Mouse (Mus musculus): ENCODE measurements around the gene Ankfn1. TPM values are rescaled to one million over a fixed set of nuclear protein-coding genes. Genes with fewer than 3 reads are reported as not detected.

The Ankfn1 gene
- polyA plus RNA-seq, 3 experiments from 2014 or later, result not detected

DNA sequence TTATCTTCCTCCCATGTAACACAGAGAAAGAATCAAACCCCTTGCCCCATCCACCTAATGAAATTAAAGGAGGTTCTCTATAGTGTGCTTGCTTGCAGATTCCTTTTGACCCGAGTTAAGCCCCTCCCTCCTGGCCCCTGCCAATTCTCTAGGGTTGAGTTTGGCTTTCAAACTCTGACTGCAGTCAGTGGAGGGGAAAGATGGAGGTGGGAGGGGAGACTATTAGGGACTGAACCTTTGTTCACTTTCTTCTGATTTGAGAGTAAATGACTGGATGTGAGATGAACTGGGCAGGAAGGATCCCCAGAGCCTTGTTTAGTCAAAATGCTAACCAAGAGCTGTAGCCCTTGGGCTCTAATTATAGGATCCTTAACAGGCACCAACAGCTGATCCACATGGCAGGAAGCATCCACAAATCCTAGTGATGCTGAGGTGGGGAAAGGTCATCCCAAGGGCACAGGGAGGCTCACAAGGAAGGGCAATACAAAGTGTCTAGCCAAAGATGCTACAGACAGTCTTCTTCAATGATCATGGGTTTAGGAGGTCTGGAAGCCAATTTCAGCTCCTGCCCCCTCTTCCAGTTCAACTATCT lies 103.4 kb downstream of the Ankfn1 start:
- no peak for ATAC-seq

GRCm38 (mm10) chr11:89672510-89673085 lies 104.9 kb downstream of the Ankfn1 start:
- ATAC-seq, result no peak

- no peak for ATAC-seq
Measured at GRCm38 (mm10) chr11:89665170-89665880, 112.1 kb downstream of the Ankfn1 start.

DNA sequence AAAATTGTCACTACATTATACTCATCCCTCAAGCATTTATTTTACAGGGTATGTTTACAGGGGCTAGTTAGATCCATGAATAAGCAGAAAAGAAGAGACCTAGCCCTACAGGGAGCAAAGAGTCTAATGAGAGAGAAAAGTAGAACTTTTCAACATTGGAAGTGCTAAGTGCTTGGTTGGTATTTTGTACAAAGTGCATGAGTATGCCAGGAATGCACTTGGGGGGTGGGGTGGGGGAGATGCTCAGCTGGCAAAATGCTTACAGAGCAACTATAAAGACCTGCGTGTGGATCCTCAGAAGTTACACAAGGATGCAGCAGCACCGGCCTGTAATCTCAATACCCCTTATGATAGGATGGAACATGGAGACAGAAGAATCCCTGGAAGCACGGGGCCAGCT lies 118.4 kb downstream of the Ankfn1 start:
- no peak for ATAC-seq

- no peak for ATAC-seq
Measured at GRCm38 (mm10) chr11:89656556-89656955, 120.9 kb downstream of the Ankfn1 start.

DNA sequence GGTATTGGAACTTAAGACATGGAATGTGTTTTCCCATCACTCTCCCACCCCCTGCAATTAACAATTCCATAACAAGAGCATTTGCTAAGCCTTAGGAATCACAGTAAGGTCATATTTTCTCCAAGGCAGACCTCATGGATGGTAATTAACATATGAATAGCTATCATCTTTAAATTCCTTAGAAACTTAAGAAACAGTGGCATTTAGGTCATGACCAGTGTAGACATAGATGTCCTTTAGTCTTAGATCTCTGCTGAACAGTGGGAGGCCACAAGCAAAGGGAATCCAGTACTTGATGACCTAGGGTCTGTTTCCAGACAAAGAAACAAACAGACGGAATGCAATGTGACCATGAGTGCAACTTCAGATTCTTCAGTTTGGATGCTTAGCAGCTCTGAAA lies 141.7 kb downstream of the Ankfn1 start:
- no peak for ATAC-seq

DNA sequence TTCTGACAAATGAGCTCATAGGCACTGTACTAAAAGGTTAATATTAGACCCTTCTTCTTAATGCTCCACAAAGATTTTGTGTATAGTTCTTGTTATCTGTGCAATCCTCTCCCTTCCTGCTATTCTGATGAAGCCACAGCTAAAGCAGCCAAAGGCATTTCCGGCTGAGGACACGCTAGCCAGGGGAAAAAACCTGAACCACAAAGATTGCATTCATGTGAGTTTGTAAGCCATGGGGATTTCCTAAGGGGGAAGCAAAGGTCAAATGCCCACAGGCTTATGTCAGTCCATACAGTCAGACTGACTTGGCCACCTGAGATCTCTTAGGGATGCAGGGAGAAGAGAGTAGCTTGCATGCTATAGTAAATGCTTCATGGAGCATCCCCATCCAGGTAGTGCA lies 146.1 kb downstream of the Ankfn1 start:
- ATAC-seq, result no peak

- no peak for ATAC-seq
Measured at GRCm38 (mm10) chr11:89628562-89628961, 148.9 kb downstream of the Ankfn1 start.

- ATAC-seq, result no peak
Measured at GRCm38 (mm10) chr11:89627232-89627631, 150.2 kb downstream of the Ankfn1 start.

DNA sequence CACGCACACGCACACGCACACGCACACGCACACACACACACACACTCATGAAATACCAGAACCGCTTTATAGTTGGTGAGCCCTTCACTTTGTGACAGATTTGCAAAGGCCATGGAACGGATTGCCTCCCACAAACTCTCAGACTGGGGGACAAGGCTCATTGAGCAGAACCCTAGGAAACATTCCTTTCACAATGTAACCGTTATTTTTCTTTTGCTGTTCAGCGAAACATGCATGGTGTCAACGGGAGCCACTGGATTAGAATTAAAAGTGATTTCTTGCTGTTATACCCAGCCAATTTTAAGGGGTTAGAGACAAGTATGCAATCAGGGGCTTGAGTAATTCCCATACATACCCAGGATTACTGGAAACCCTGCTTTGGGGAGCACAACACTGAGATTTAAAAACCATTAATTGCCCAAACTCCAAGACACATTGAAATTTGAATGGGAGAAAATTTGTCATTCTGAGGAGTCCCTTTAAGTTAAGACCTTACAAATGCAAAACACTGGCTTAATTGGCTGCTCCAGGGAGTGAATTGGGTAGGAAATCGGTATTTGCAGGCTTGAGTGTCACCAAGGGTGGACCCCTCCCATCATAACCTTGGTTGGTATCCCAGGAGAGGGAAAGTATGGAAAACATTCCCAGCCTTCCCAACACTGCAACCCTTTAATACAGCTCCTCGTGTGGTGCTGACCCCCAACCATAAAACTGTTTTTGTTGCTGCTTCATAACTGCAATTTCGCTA lies 153.6 kb downstream of the Ankfn1 start:
- no peak for ATAC-seq

GRCm38 (mm10) chr11:89619955-89620354 lies 157.5 kb downstream of the Ankfn1 start:
- ATAC-seq, result no peak

DNA sequence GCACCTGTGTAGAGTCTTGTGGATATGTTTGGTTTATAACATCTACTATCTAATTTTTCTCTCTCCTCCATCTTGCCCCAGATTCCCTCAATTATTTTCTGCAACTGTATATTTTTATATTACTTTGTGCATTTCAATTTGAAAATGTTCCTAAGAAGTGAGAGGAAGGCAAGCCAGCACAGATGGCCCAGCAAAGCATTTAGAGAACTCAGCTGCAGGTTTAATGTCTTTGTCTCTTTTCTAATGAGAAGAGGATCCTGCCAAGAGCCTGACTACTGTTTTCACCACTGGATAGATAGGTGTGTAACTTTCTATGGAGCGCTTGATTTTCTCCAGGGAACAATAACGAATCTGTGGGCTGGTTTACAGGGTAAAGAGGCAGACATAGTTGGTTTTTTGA lies 161.6 kb downstream of the Ankfn1 start:
- no peak for ATAC-seq

- ATAC-seq, result no peak
Measured at GRCm38 (mm10) chr11:89611596-89611995, 165.9 kb downstream of the Ankfn1 start.

GRCm38 (mm10) chr11:89608071-89608470 lies 169.4 kb downstream of the Ankfn1 start:
- no peak for ATAC-seq

- no peak for ATAC-seq
Measured at GRCm38 (mm10) chr11:89607270-89607669, 170.2 kb downstream of the Ankfn1 start.

DNA sequence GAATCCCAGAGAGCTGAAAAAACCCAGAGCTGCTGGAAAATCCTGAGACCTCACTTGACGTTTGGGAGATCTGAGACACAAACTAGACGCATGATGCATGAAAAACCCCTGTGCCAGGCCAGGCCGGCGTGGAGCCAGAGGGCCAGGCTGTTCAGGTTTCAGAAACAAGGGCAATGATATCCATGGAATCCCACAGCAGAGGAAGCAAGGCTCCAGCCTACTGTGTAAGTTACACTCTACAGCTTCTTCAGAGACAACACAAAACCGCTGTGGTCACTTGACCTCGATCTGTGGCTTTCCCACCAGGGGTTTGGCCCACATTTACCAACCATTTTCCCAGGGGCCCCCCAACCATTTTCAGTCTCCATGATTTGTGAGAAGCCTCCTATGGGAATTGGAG lies 171.1 kb downstream of the Ankfn1 start:
- no peak for ATAC-seq

- no peak for ATAC-seq
Measured at GRCm38 (mm10) chr11:89602966-89603365, 174.5 kb downstream of the Ankfn1 start.

- ATAC-seq, result no peak
Measured at GRCm38 (mm10) chr11:89600921-89601515, 176.4 kb downstream of the Ankfn1 start.

DNA sequence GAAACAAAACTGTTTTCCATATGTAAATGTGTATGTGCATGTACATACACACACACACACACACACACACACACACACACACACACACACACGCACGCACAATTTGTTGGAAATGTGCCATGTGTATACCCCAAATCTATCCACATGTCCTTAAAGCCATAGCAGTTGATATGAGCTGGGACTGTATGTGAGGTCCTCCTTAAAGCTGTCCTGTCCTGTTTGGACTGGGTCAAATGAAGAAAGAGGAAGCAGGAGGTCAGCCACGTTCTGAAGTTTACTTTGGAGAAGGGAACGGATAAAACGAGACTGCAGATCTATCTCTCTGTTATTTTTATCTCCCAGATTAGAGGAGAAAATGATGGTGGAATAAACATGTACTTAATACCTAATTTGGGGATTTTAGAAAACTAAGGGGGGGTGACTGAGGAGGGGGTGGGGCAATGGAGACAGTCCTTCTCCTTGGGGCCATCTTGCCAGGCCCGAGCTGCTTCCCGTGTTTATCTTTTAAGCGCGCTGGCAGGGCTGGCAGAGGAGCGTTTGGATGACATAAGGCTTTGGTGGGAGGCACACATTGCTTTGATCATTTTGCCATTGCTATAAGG lies 187.1 kb downstream of the Ankfn1 start:
- ATAC-seq, result no peak

DNA sequence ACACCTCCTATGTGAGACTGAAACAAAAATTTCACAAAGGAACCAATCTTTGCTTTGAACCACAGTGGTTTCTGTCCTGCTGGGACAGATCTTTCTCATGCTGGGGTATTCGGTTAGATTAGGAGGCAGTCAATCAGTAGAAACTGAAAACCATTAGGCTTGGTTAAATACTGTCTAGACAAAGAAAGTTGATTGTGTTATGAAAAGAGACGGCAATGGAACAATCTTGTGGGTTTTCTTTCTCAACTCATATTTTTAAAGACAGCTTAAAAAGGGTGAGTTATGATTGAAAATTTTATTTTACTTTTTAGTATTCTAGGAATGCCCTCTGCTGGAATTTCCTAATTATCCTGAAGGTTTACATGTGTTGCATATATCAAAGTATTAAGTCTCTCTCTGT lies 191.1 kb downstream of the Ankfn1 start:
- ATAC-seq, result no peak

DNA sequence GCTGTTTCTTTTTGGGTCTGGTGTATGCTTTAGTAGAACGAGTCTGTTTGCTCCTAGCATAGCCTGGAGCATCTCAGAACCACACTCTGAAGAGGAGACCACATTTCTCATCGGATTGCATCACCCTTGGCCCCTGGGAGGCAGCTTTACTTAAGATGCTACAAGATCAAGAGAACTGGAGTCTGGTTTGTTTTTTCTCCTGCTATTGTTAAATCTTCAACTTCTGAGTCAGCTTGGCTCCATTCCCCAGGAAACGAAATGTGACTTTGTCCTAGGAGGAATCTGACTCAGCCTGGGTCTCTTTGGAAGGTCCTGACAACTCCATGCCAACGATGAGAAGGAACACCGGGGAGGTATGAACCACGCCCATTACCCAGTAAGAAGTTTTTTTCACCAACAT lies 197.6 kb downstream of the Ankfn1 start:
- ATAC-seq, result no peak

DNA sequence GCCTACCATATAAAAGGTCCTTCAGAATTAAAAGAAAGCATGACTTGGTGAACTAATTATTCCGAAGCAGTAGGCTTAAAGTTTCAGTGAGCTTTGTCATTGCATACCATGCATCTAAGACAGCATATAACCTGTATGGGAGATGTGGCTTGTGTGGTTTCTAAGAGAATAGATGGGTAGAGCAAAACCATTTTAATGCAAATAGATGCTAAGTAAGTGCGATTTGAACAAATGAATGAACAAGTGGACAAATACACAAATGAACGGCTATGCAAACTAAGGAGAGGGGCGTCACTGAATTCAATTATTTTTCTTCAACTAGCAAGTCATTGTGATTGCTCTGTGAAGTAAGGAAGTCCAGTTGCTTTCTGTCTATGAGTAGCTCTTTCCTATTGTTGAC lies 198.3 kb downstream of the Ankfn1 start:
- no peak for ATAC-seq

Measured in inflammation-experienced regulatory T-cells, adult 6 months (primary cell).